Mouse (Mus musculus): ENCODE measurements around the gene Plxna2. TPM values are rescaled to one million over a fixed set of nuclear protein-coding genes. Genes with fewer than 3 reads are reported as not detected.

Plxna2 gene
- total RNA-seq, 2 experiments from 2014 or later: 0.09 to 1.5 TPM

DNA sequence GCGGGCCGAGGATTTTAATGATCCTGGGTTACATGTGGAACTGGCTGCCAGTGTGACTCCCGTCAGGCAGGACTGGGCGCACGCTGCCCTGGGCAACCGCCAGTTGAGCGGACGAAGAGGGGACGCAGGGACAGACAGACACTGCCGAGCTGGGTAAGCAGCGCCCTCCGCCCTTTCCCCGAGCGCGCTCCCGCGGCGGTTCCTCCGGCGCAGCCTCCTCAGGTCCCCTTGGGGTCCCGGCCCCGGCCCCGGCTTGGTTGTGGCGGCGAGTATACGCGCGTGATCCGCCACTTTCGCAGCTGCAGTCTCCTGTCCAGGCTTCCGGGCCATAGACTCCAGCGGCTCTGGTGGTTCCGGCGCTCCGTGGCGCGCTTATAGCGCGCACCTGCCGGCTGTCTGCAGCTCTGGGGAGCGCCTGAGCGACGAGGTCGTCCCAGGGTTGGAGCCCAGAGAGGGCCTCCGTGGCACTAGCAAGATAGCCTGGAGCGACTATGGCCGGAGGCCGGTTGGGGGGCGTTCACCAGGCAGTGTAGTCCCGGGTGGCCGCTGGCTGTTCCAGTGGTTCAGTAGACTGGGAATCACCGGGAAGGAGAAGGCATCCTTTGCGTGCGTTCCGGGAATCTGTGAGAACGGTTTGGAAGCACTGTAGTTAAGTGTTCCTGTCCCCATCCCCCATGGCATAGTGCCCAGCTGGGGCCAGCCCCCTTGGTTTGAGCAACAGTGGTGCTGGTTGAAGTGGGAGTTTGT is 2.4 kb downstream of the Plxna2 start:
- ATAC-seq (replicated peaks; ENCODE audit: low FRiP score, low TSS enrichment, poor library complexity, severe bottlenecking): 0 out of 2 replicates have a peak, but pooled peaks have one; percentile 8

DNA sequence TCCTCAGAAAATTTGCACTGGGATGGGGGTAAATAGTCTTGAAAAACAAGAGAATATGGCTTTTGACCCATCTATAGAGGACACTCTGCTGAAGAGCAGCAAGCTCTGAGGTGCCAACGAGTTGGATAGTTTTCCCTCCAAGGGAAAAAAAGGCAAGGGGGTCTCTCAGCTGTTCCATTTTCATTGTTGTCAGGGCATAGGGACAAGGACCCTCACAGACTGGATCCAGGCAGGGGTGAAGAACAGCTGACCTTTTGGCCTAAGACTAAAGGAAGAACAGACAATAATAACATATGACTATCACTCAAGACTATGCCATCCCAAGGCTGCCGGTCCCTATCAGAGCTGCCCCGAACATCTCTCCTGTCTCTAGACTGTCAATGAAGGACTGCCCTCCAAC is 4.2 kb downstream of the Plxna2 start:
- no peak for ATAC-seq (replicated peaks; ENCODE audit: low FRiP score, low TSS enrichment, poor library complexity, severe bottlenecking)

DNA sequence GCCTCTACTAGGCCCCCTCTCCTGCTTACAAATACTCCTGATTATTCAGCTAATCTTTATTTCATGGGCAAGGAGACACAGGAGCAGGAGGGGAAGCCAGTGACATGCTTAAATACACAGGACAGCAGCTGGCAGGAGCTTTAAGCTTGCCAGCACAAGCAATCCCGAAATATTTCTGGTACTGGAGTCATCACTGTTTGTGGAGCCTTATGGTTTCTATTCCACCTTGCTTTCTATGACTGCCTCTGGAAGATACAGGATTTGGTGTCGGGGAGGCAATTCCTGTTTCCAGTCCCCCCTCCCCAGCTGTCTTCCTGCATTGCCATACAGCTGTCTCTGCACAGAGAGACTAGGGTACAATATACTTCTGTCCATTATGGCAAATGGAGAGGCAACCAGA is 4.7 kb downstream of the Plxna2 start:
- ATAC-seq (replicated peaks; ENCODE audit: low FRiP score, low TSS enrichment, poor library complexity, severe bottlenecking): no peak

DNA sequence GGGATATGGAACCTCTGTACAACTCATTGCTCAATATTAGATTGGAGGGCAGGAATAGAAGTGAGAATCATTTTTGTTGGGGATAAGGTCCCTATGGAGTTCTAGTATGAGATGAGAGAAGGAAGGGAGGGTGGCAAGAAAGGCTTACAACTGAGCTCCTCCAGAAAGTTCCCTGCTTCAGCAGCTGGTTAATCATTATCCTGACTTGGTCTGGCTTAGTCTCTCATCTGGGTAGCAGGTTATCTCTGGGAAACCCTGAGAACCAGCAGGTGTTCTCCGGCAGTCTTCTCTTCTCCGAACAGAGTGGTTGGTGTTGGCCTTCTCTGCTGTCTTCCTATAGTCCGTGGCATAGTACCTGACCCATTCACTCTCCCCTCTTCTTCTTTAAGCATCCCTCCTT is 5.6 kb downstream of the Plxna2 start:
- no peak for ATAC-seq (replicated peaks; ENCODE audit: low FRiP score, low TSS enrichment, poor library complexity, severe bottlenecking)

DNA sequence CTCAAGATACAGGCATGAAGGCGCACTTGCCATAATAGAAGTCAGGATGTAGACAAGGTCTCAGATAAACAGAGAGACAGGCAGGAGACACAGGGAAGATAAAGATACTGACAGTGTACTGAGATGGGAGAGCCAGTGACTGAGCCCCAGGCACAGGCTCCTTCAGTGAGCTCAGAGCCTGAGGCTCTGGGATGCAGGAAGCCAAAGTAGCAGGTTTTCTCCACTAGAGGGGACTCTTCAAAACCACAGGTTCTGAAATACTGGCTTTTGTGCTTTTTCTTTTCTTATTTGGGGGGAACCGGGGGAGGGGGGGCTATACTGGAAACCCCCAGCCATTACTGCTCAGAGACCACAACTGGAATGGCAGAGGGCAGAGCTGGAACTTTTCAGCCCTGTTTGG is 6.4 kb downstream of the Plxna2 start:
- no peak; the same call in 1 of the 2 replicates for ATAC-seq (replicated peaks; ENCODE audit: low FRiP score, low TSS enrichment, poor library complexity, severe bottlenecking)

DNA sequence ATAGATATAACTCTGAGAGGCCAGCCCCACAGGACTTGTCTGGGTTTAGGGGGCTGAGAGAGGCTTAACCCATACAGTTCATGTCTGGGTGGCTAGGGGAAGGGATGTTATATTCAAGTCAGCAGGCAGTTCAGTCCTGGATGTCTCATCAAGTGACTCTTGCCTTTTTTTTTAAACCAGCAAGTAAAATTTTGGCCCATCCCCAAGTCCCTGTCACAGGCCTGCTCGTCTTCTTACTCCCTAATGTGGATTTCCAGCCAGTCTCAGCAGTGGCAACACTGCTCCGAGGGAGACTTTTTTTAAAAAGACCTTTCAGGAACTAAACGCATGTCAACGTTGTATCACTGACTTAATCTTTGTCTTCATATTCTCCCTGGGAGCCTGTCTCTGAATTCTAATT is 7.0 kb downstream of the Plxna2 start:
- ATAC-seq (replicated peaks; ENCODE audit: low FRiP score, low TSS enrichment, poor library complexity, severe bottlenecking): no peak

DNA sequence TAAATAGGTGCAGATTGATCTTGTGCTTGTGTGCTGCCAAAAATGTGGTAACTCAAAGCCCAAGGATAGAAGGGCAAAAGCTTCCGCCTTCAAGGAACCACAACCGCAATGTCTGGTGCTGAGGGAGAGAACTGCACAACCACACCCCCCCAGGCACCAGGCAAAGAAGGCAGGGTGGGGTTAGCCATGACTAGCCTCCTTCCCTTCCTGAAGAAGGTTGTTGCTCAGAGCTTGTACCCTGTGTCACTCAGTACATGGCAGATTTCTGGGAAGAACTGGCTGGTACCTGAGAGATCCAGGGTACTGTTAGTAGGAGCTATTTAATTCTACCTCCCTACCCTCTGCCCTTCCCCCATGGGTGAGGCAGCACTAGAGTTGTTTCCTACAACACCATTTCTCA is 8.1 kb downstream of the Plxna2 start:
- 0 out of 2 replicates have a peak, but pooled peaks have one; percentile 38 for ATAC-seq (replicated peaks; ENCODE audit: low FRiP score, low TSS enrichment, poor library complexity, severe bottlenecking)

DNA sequence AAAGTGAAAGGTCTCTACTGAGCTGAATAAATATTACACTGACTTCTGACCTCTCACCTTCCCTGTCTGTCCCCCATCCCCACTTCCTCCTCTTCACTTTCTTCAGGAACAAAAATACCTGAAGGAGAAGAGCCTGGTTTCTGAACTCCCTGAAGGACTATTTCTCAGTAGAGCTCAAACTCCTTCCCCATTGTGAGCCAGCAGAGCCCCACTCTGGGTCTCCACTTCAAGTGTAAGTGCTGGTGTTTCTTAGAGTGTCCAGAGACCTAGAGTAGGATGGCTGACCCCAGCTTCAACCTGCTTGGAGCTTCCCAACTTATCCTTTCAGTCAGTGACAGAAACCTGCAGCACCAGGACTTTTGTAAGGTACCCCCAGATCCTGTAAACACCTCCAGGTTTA is 9.3 kb downstream of the Plxna2 start:
- ATAC-seq (replicated peaks; ENCODE audit: low FRiP score, low TSS enrichment, poor library complexity, severe bottlenecking): no peak

DNA sequence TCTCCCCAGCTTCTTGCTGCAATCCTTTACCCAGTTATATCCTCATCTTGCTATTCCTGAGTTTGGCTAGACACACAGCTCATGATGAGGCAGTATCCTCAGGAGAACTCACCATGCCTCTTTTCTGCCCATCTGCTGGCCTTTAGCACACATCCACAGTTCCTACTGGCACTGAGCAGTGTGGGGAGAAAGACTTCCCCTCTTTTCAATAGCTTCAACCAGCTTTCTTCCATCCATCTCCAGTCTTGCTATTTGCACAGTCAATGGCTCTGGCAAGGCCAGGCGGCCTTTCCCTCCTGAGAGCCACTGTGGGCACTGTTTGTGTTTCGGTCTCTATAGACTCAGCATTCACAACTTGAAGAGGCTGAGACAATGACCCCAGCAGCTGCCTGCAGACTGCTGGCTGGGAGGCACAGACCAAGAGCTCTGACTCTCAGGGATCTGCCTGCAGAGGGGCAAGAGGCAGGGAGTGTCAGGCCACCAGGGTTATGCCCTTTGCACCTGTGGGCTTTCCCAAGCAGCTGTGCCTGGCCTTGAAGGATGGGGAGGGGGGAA is 11.2 kb downstream of the Plxna2 start:
- no peak for ATAC-seq (replicated peaks; ENCODE audit: low FRiP score, low TSS enrichment, poor library complexity, severe bottlenecking)

DNA sequence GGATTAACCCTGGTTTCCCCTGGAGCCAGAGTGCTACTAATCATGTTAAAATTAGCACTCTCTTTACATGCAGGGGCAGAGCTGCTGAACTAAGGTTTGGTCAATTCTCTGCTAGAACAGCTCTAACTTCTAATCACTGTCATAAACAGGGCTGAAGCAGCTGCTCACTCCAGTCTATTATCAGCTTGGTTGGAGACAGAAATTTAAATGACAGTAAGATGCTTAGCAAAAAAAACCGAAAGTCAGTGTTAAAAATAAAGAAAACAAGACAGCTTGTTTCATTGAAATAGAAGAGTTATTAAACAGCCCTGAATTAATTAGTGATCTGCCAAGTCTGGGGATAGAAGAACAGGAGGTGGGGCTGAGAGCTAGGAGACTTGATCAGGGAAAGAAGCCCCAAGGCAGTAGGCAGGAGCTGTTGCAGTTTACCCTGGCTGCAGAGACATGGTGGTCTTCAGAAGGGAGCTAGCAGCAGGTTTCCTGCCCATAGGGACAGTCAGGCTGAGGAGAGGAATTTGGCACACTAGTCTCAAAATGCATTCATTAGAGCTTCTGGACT is 12.6 kb downstream of the Plxna2 start:
- ATAC-seq (replicated peaks; ENCODE audit: low FRiP score, low TSS enrichment, poor library complexity, severe bottlenecking): no peak

DNA sequence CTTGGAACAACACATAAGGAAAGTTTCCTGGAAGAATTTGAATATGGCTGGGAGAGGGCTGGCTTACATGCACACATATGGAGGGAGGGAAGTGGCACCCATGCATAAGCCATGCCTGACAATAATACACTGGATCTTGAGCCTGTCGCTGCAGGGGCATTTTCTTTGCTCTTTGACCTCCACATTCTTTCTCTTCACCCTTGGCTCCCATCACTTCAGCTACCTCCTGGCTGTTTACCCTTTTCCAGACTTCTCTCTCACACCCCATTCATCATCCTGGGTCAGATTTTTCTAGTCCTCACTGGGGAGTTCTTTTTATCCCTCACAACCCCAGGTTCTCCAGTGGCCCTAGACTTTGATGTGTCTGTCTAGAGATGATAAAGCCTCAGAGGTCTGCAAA is 13.6 kb downstream of the Plxna2 start:
- no peak for ATAC-seq (replicated peaks; ENCODE audit: low FRiP score, low TSS enrichment, poor library complexity, severe bottlenecking)

DNA sequence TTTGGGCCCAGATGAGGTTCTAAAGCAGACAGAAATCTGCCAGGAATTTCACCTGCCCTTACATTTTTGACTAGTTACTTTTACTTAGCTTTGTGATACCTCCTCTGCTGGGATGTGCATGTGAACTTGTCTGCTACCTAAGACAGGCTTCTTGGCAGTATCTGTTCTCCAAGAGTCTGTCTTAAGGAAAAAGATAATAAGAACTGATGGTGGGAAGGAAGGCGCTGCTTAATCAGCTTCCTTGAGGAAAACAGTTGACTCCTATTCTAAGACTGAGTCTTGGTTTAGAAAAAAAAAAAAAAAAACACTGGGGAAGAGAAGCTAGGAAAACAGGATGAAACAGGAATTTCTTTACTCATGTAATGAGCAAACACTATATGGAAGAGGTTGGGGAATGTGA is 14.0 kb downstream of the Plxna2 start:
- ATAC-seq (replicated peaks; ENCODE audit: low FRiP score, low TSS enrichment, poor library complexity, severe bottlenecking): no peak

DNA sequence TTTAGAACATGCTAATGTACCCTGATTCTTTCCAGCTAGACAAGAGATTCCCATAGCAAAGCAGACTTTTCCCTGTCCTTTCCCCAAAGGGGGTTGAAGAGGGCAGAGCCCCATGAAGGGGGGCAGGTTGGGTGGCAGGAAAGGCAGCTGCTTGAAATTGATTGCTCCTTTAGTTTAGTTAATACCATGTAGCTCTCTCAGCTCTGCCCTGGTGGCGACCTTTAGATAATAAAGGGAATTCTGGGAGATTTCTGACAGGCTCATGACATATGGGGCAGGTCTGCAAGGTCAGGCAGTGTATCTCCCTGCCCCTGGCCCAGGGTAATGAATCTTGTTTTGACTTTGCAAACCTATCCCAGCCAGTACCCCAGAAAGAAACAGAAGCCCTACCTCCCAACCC is 17.4 kb downstream of the Plxna2 start:
- no peak for ATAC-seq (replicated peaks; ENCODE audit: low FRiP score, low TSS enrichment, poor library complexity, severe bottlenecking)

DNA sequence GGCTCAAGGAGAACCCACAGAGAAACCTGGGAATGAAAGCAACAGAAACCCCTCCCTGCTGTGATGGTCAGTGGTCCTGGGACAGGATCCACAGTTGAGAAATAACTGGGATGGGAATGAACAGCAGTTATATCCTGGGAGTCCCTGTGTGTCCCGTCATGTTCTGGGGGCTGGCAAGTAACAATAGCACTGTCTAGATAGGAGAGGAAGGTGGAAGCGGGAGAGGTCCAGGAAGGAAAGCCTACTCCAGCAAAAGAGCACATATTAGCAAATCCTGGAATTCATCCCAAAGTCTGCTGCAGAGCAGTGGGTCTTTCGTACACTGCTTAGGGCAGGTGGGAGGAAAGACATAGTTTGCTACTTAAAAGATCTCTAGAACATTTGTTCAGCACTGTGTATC is 17.9 kb downstream of the Plxna2 start:
- no peak for ATAC-seq (replicated peaks; ENCODE audit: low FRiP score, low TSS enrichment, poor library complexity, severe bottlenecking)

DNA sequence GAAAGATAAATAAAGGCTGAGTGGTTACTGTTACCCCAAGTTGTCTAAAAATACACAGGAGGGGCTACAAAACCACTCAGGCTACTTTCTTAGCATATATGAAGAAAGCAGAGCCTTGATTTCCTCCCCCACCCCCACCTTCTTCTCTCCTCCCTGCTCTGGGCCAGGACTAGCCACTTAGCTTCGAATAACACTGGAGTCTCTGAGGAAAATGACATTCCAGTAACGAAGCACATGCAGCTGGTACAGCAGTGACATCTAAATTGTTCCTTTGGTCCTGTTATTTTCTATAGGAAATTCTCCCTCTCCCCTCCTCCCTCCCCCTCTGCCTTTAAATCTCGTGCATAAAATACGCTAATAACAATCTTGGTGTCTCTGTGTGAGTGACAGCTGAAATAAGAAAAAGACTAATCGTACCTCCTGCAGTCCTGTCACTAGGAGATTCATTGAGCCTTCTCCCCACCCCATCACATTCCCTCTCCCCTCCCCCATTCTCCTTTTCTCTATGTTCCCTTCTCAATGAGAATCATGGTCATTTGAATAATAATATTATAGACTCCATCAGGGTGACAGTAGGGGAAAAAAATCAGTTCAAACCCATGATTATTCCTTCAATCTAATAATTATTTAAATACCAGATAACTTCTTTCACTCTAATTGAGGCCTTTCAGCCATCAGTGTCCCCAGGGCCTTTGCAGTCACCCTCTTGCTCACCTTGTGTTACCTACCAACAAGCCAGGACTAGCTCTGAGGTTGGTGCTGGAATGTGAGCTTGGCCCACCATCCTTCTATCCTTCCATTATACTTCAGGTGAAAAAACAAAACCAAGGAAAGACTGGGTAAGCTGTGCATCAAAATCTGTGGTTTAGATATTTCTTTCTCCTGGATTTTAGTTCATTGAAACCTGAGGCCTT is 19.6 kb downstream of the Plxna2 start:
- ATAC-seq (replicated peaks; ENCODE audit: low FRiP score, low TSS enrichment, poor library complexity, severe bottlenecking): no peak

DNA sequence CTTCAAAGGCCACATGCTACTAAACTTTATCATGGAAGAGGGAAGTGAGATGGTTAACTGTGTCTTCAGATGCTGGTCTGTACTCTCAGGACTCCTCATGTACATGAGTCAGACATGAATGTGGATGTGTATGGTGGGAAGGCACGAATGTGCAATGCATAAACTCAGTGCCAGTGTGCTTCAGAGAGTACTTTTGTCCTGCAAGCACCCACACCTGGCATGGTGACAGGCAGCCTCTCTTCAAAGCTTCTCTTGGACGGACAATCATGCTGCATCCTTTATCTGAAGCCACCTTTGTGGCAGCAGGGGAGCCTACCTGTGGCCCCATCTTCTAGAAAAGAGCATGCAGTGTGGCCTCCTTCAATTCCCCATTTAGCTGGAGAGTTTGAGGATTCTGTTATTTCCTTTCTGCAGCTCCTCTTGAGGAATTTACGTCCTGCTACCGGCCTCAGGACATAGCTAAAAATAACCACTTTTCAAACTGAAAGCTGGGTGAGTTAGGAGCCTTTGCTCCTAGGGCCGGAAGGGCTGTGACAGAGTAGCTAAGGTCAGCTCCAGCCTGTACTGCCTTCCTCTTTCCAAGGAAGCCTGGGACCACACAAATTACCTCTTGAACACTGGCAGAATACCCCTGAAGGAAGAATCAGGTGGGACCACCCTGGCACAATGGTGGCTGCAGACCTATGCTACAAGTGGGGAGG is 23.7 kb downstream of the Plxna2 start:
- ATAC-seq (replicated peaks; ENCODE audit: low FRiP score, low TSS enrichment, poor library complexity, severe bottlenecking): no peak

DNA sequence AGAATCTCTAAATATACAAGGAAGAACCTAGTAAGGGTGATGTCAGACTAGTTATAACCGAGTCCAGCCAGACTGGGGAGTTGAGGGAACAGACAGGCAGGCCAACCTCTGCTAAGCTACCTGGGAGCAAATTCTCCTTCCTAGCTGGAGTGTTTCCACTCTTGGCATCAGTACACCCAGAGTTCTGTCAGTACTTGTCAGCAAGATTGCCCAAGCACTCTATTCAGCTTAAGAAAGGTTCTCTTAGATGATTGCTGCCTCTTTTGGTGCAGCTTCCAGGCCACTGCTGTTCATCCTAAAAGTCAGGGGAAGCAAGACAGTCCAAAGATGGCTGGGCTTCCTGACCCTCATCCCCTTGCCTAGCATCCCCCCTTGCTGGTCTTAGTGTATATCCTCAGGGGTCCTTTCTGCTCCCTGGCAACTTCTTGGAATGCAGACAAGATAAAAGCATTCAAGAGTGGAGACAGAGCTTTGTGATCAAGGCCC is 24.3 kb downstream of the Plxna2 start:
- ATAC-seq (replicated peaks; ENCODE audit: low FRiP score, low TSS enrichment, poor library complexity, severe bottlenecking): no peak

DNA sequence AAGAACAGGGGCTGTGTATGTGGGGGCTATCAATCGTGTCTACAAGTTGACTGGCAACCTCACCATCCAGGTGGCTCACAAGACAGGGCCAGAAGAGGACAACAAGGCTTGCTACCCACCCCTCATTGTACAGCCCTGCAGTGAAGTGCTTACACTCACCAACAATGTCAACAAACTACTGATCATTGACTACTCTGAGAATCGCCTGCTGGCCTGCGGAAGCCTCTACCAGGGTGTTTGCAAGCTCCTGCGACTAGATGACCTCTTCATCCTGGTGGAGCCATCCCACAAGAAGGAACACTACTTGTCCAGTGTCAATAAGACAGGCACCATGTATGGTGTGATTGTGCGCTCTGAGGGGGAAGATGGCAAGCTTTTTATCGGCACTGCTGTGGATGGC is 25.9 kb downstream of the Plxna2 start:
- no peak for ATAC-seq (replicated peaks; ENCODE audit: low FRiP score, low TSS enrichment, poor library complexity, severe bottlenecking)

DNA sequence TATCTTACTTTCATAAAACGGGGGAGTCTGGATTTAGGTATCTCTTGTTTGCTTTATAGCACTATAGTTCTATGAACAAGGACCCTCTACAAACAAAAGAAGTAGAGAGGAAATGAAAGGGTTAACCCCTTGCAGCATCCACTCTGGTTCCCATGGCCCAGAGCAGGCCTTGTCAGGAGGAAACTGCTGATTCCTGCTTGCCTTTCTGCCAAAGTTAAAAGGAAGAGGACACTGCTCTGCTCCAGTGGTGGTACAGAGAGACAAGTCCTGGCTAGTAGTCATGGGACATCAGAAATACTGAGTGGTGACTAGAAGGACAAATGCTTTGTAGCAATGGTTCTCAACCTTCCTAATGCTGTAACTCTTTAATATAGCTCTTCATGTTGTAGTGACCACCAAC is 27.9 kb downstream of the Plxna2 start:
- ATAC-seq (replicated peaks; ENCODE audit: low FRiP score, low TSS enrichment, poor library complexity, severe bottlenecking): no peak

Measured in megakaryocyte-erythroid progenitor cell, adult 5-6 weeks (primary cell).